Mouse (Mus musculus): ENCODE results near the gene Ank3. TPM values are rescaled to one million over a fixed set of nuclear protein-coding genes. Genes with fewer than 3 reads are reported as not detected.

Gene Ank3
- total and polyA plus RNA-seq, 3 experiments: 3.2 to 6.7 TPM; not detected in 1

GRCm38 (mm10) chr10:69575451-69575850 lies 176.9 kb downstream of the Ank3 start:
- no peaks in the 10 kb centered on the region for H3K36me3 ChIP-seq (ENCODE audit: control insufficient read depth in 1 of 2, insufficient read depth in 2 of 2, low read length in 2 of 2)
- no peaks in the 10 kb centered on the region; a peak in 1 of 4 replicates for H3K27me3 ChIP-seq (ENCODE audit: control insufficient read depth in 1 of 2, insufficient read depth in 2 of 2, low read length in 2 of 2)
- H3K79me2 ChIP-seq (ENCODE audit: control insufficient read depth, insufficient read depth, low read length, poor library complexity): no peaks in the 10 kb centered on the region
- no peak overlapping the region for H3K27ac ChIP-seq (ENCODE audit: control insufficient read depth, low read depth, low read length)
- DNase-seq (ENCODE audit: low read depth, low spot score): no peak
- H3K9ac ChIP-seq (ENCODE audit: control insufficient read depth, low read depth, low read length, poor library complexity, severe bottlenecking): no peak overlapping the region
- no peaks in the 10 kb centered on the region for H3K4me1 ChIP-seq (ENCODE audit: control insufficient read depth in 1 of 2, insufficient read depth in 2 of 2, low read length in 2 of 2)
- no peak for TF ChIP-seq MAFK (IDR thresholded peaks at IDR 0.05; ENCODE audit: borderline replicate concordance, low read depth, low read length)
- TF ChIP-seq NRF1 (IDR thresholded peaks at IDR 0.05; ENCODE audit: insufficient read depth, low read depth, low read length, poor library complexity, severe bottlenecking): no peak
- TF ChIP-seq NELFE (IDR thresholded peaks at IDR 0.05; ENCODE audit: low read depth, low read length): no peak
- no peak for TF ChIP-seq BHLHE40 (IDR thresholded peaks at IDR 0.05; ENCODE audit: borderline replicate concordance, low read depth, low read length)
- TF ChIP-seq RAD21 (IDR thresholded peaks at IDR 0.05; ENCODE audit: low read depth, low read length): no peak
- no peak for TF ChIP-seq POLR2AphosphoS2 (IDR thresholded peaks at IDR 0.05; ENCODE audit: low read length)
- TF ChIP-seq ZKSCAN1 (IDR thresholded peaks at IDR 0.05; ENCODE audit: low read depth, low read length): no peak
- no peak for TF ChIP-seq GABPA (IDR thresholded peaks at IDR 0.05; ENCODE audit: low read depth, low read length)
- no peak for TF ChIP-seq RCOR1 (IDR thresholded peaks at IDR 0.05; ENCODE audit: low read depth, low read length)
- no peak for TF ChIP-seq SMC3 (IDR thresholded peaks at IDR 0.05; ENCODE audit: low read depth, low read length)
- no peak for TF ChIP-seq MEF2A (IDR thresholded peaks at IDR 0.05; ENCODE audit: extremely low read depth, insufficient replicate concordance, low read depth, low read length, poor library complexity, severe bottlenecking)
- TF ChIP-seq POLR2A (IDR thresholded peaks at IDR 0.05; ENCODE audit: control insufficient read depth in 1 of 2, insufficient read depth in 1 of 2, low read depth in 1 of 2, low read length in 2 of 2, poor library complexity in 1 of 2): no peak
- no peak for TF ChIP-seq CTCF (IDR thresholded peaks at IDR 0.05 in 2 of 3, conservative IDR thresholded peaks at IDR 0.05 in 1 of 3; ENCODE audit: control insufficient read depth in 1 of 3, insufficient read depth in 1 of 3, low read depth in 2 of 3, low read length in 3 of 3, poor library complexity in 1 of 3, severe bottlenecking in 1 of 3)
- no peak for TF ChIP-seq CHD2 (IDR thresholded peaks at IDR 0.05; ENCODE audit: low read length)
- TF ChIP-seq ZC3H11A (IDR thresholded peaks at IDR 0.05; ENCODE audit: low read depth, low read length): no peak
- TF ChIP-seq ELF1 (IDR thresholded peaks at IDR 0.05; ENCODE audit: low read depth, low read length): no peak
- TF ChIP-seq E2F4 (IDR thresholded peaks at IDR 0.05; ENCODE audit: borderline replicate concordance, low read depth, low read length): no peak
- no peak for TF ChIP-seq TAL1 (IDR thresholded peaks at IDR 0.05; ENCODE audit: low read length)
- TF ChIP-seq ZNF384 (IDR thresholded peaks at IDR 0.05; ENCODE audit: low read depth, low read length): no peak
- TF ChIP-seq MAZ (IDR thresholded peaks at IDR 0.05; ENCODE audit: low read depth, low read length): no peak
- H3K9me3 ChIP-seq (replicated peaks; ENCODE audit: insufficient read depth, low read length): no peaks in the 10 kb centered on the region
- no peak overlapping the region for H3K4me3 ChIP-seq (ENCODE audit: control insufficient read depth in 1 of 2, insufficient read depth in 1 of 2, low read depth in 2 of 2, low read length in 2 of 2)

GRCm38 (mm10) chr10:69576264-69576663 lies 177.7 kb downstream of the Ank3 start:
- H3K4me1 ChIP-seq (ENCODE audit: control insufficient read depth in 1 of 2, insufficient read depth in 2 of 2, low read length in 2 of 2): no peaks in the 10 kb centered on the region
- TF ChIP-seq POLR2AphosphoS5 (IDR thresholded peaks at IDR 0.05; ENCODE audit: borderline replicate concordance, low read depth, low read length) (no peak), CHD2 (IDR thresholded peaks at IDR 0.05; ENCODE audit: low read length) (no peak), TCF12 (IDR thresholded peaks at IDR 0.05; ENCODE audit: low read depth, low read length) (no peak), NELFE (IDR thresholded peaks at IDR 0.05; ENCODE audit: low read depth, low read length) (no peak), POLR2A (IDR thresholded peaks at IDR 0.05; ENCODE audit: control insufficient read depth in 1 of 2, insufficient read depth in 1 of 2, low read depth in 1 of 2, low read length in 2 of 2, poor library complexity in 1 of 2) (no peak), ZKSCAN1 (IDR thresholded peaks at IDR 0.05; ENCODE audit: low read depth, low read length) (no peak), MEF2A (IDR thresholded peaks at IDR 0.05; ENCODE audit: extremely low read depth, insufficient replicate concordance, low read depth, low read length, poor library complexity, severe bottlenecking) (no peak), E2F4 (IDR thresholded peaks at IDR 0.05; ENCODE audit: borderline replicate concordance, low read depth, low read length) (no peak), GATA1 (IDR thresholded peaks at IDR 0.05; ENCODE audit: low read depth, low read length) (no peak)
- H3K36me3 ChIP-seq (ENCODE audit: control insufficient read depth in 1 of 2, insufficient read depth in 2 of 2, low read length in 2 of 2): no peaks in the 10 kb centered on the region
- no peak overlapping the region for H3K9ac ChIP-seq (ENCODE audit: control insufficient read depth, low read depth, low read length, poor library complexity, severe bottlenecking)
- H3K4me3 ChIP-seq (ENCODE audit: control insufficient read depth in 1 of 2, insufficient read depth in 1 of 2, low read depth in 2 of 2, low read length in 2 of 2): no peak overlapping the region
- H3K79me2 ChIP-seq (ENCODE audit: control insufficient read depth, insufficient read depth, low read length, poor library complexity): no peaks in the 10 kb centered on the region
- no peak for DNase-seq (ENCODE audit: low read depth, low spot score)
- H3K9me3 ChIP-seq (replicated peaks; ENCODE audit: insufficient read depth, low read length): no peaks in the 10 kb centered on the region
- H3K27me3 ChIP-seq (ENCODE audit: control insufficient read depth in 1 of 2, insufficient read depth in 2 of 2, low read length in 2 of 2): no peaks in the 10 kb centered on the region; a peak in 1 of 4 replicates
- no peak overlapping the region for H3K27ac ChIP-seq (ENCODE audit: control insufficient read depth, low read depth, low read length)

Data from MEL (cell line).